Comparison of ENCODE assay signal across 18 mouse cellular contexts in the genomic region with DNA sequence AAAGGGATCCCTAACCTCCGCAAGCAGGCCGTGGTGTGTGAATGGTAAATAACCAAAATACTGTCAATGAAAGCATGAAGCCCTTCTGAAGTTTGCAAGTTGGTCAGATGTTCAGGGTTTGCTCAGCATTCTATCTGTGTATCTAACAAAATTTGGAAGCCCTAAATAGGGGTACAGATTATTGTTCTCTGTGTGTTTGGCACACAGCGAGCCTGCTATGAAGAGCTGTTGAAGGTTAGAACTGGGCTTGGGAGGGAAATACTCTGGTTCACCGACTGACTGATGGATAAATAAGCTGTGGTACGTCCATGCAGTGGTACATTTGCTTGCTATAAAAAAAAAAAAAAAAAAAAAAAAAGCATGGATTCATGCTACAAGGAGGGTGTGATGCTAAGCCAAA.
DNase-seq lines count a peak whose midpoint lies in the region; ATAC-seq lines count a peak whose summit lies in the region.
"Had no signal": no experiment of that assay in that cellular context is flagged by ENCODE, and none has a peak within 500 bp of the region (broad histone marks: within the 10 kb centered on the region; RNA-seq: fewer than 3 reads in every experiment).

No protein-coding gene starts in this region.

- H3K4me2 ChIP-seq in midbrain, embryonic 11.5 days, result no peak overlapping the region
- H3K4me2 ChIP-seq in midbrain, embryonic 15.5 days, result no peak overlapping the region

- H3K9me3 ChIP-seq in heart, embryonic 10.5 days, result no peaks in the 10 kb centered on the region
- no peaks in the 10 kb centered on the region for H3K9me3 ChIP-seq in midbrain, embryonic 11.5 days (ENCODE audit: control insufficient read depth, low read length)
- no peaks in the 10 kb centered on the region for H3K9me3 ChIP-seq in midbrain, embryonic 15.5 days
- H3K9me3 ChIP-seq: G1E had no signal

- H3K27ac ChIP-seq in heart, embryonic 10.5 days, result no peak overlapping the region
- no peak overlapping the region for H3K27ac ChIP-seq in midbrain, embryonic 11.5 days (ENCODE audit: low read depth, low read length)
- H3K27ac ChIP-seq in midbrain, embryonic 15.5 days, result no peak overlapping the region

- no peak overlapping the region for H3K9ac ChIP-seq in midbrain, embryonic 11.5 days (ENCODE audit: low read length)
- H3K9ac ChIP-seq in midbrain, embryonic 15.5 days, result no peak overlapping the region

- WGBS in heart, embryonic 10.5 days, result 77% methylated on average over 5 of the region's 5 CpGs
- WGBS in midbrain, embryonic 11.5 days, result 90% methylated on average over 5 of the region's 5 CpGs
- 92% methylated on average over 5 of the region's 5 CpGs for WGBS in midbrain, embryonic 15.5 days

- peak; percentile 52 for DNase-seq in heart, adult 11 months
- no peak for DNase-seq in heart, embryonic 10.5 days (ENCODE audit: low spot score)
- DNase-seq in midbrain, embryonic 11.5 days (ENCODE audit: low spot score, missing footprints), result peak; percentile 54
- DNase-seq: adrenal gland, adult 2 months; adrenal gland, adult 8-10 months; adrenal gland, postnatal 10 days; adrenal gland, postnatal 14 days; adrenal gland, postnatal 25 days; adrenal gland, postnatal 36 days; B cell, adult 2 months; cerebellum, adult 11 months; cerebellum, adult 11-12 months; cerebellum, adult 18-20 months had no signal

- ATAC-seq in midbrain, embryonic 11.5 days (ENCODE audit: low FRiP score), result no peak
- ATAC-seq in midbrain, embryonic 15.5 days (replicated peaks), result no peak
- ATAC-seq: activated CD4-positive, CD25-positive, alpha-beta regulatory T cell, adult 4 months; CD4-positive, CD25-positive, alpha-beta regulatory T cell, adult 4 months; Patski had no signal

- H3K4me1 ChIP-seq in heart, embryonic 10.5 days, result no peaks in the 10 kb centered on the region
- H3K4me1 ChIP-seq in midbrain, embryonic 11.5 days (ENCODE audit: control insufficient read depth, insufficient read depth, low read length), result peaks cover 1% of the 10 kb centered on the region
- H3K4me1 ChIP-seq in midbrain, embryonic 15.5 days, result no peaks in the 10 kb centered on the region

- no peak overlapping the region for H3K4me3 ChIP-seq in heart, embryonic 10.5 days
- H3K4me3 ChIP-seq in midbrain, embryonic 11.5 days (ENCODE audit: low read depth, low read length), result no peak overlapping the region
- H3K4me3 ChIP-seq in midbrain, embryonic 15.5 days, result no peak overlapping the region

- H3K27me3 ChIP-seq in heart, embryonic 10.5 days (ENCODE audit: insufficient read depth, poor library complexity, severe bottlenecking), result no peaks in the 10 kb centered on the region; the same call in 1 of the 2 replicates
- H3K27me3 ChIP-seq in midbrain, embryonic 11.5 days (ENCODE audit: control insufficient read depth, insufficient read depth, low read length), result 0 out of 2 replicates have a peak, but pooled peaks cover 2% of the 10 kb centered on the region
- H3K27me3 ChIP-seq in midbrain, embryonic 15.5 days (replicated peaks), result no peaks in the 10 kb centered on the region

- H3K36me3 ChIP-seq in heart, embryonic 10.5 days, result no peaks in the 10 kb centered on the region
- H3K36me3 ChIP-seq in midbrain, embryonic 11.5 days (ENCODE audit: control insufficient read depth, insufficient read depth, low read length), result no peaks in the 10 kb centered on the region
- no peaks in the 10 kb centered on the region for H3K36me3 ChIP-seq in midbrain, embryonic 15.5 days (replicated peaks)
- H3K36me3 ChIP-seq: G1E had no signal
